Mouse (Mus musculus) cerebellum, adult 9-10 months (tissue): ENCODE results near the gene Atp10a.
"Not testable (repeated sequence)": the region's sequence is repeated elsewhere in the genome, so short reads cannot be mapped to it uniquely, and the experiment has no call there.

Experiments
- DNase-seq: peaks from one replicate; pipeline ENCODE4 v3.0.0; 2022

Gene Atp10a

GRCm38 (mm10) chr7:58801791-58802190 is 145.8 kb downstream of the Atp10a start:
- DNase-seq: no peak

- no peak for DNase-seq
These were observed 166.2 kb downstream of the Atp10a start for GRCm38 (mm10) chr7:58822147-58822681.

GRCm38 (mm10) chr7:58824686-58825085 is 168.7 kb downstream of the Atp10a start:
- no peak for DNase-seq

GRCm38 (mm10) chr7:58829111-58829510 is 173.1 kb downstream of the Atp10a start:
- DNase-seq: no peak

- DNase-seq: not testable (repeated sequence)
These were observed 181.1 kb downstream of the Atp10a start for GRCm38 (mm10) chr7:58836855-58837606.

- DNase-seq: no peak
These were observed 184.4 kb downstream of the Atp10a start for GRCm38 (mm10) chr7:58840367-58840766.

- DNase-seq: no peak
These were observed 185.1 kb downstream of the Atp10a start for GRCm38 (mm10) chr7:58841066-58841465.

- DNase-seq: peak; percentile 69
These were observed 186.9 kb downstream of the Atp10a start for GRCm38 (mm10) chr7:58842818-58843217.

- DNase-seq: peak; percentile 93
These were observed 187.9 kb downstream of the Atp10a start for GRCm38 (mm10) chr7:58843767-58844445.

- no peak for DNase-seq
These were observed 188.5 kb downstream of the Atp10a start for GRCm38 (mm10) chr7:58844449-58844848.

- no peak for DNase-seq
These were observed 203.0 kb downstream of the Atp10a start for GRCm38 (mm10) chr7:58858921-58859320.

- no peak for DNase-seq
These were observed 207.2 kb downstream of the Atp10a start for GRCm38 (mm10) chr7:58863174-58863573.

GRCm38 (mm10) chr7:58866865-58867614 is 211.1 kb downstream of the Atp10a start:
- DNase-seq: no peak

- no peak for DNase-seq
These were observed 214.7 kb downstream of the Atp10a start for GRCm38 (mm10) chr7:58870661-58871060.

GRCm38 (mm10) chr7:58873676-58874075 is 217.7 kb downstream of the Atp10a start:
- no peak for DNase-seq
